Mouse (Mus musculus) liver, adult (tissue): Measurements from ENCODE around the gene Aif1.

Source experiments
- GATA4 ChIP-seq: IDR thresholded peaks from 2 replicates; pipeline ENCODE4 v1.6.1; 2014; ENCODE audit warnings: mild to moderate bottlenecking, low read length; ENCODE audit not compliant: insufficient replicate concordance

Aif1 gene

DNA sequence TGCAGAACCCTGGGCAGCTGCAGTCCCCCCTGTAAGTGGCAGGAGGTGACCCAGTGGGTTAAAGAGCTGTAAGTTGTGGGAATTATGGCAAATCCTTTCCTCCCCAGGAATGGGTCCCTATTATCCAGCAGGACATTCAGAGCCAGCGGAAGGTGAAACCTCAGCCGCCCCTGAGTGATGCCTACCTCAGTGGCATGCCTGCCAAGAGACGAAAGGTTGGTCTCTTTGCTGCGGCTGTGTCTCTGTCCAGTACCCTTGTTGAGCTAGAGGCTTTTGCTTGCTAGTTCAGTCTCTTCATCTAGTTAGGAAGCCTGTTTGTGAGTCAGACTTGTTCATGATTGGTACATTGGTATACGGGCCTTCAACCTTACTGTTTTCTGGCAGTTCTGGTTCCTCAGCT, 29.7 kb downstream of the Aif1 start:
- no peak for TF ChIP-seq GATA4

DNA sequence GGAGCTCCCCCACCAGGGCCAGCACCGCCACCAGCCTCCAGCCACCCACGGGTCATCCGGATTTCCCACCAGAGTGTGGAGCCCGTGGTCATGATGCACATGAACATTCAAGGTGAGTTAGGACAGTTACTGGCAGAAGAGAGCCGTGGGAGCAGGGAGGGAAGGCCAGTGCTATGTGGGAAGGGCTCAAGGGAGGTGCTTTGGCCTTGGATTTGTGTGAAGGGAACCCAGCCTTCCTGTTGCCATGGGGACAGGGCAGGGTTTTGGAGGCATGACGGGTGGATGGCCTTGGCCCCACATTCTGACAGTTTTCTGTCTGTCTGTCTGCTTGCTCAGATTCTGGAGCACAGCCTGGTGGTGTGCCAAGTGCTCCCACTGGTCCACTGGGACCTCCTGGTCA, 33.9 kb downstream of the Aif1 start:
- no peak for TF ChIP-seq GATA4

DNA sequence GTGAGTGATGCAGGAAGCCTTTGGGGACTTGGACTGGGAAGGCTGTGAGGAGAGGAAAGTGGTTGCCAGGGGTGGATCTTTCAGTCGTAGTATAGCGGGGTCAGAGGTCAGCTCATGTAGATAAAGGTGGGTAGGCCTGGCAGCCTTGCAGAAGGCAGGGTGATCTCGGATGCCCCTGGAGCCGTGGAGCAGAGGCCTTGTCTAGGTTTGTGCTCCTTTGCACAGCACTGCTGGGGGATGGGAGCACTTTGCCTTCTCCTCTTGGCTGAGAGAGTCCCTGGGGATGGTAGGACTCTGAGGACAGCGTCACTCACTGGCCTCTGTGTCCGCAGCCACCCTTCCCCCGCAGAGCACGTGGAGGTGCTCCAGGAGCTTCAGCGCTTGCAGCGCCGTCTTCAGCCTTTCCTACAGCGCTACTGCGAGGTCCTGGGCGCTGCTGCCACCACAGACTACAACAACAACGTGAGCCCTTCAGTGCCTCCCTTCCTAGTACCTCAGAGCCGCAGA, 35.3 kb downstream of the Aif1 start:
- no peak for TF ChIP-seq GATA4

DNA sequence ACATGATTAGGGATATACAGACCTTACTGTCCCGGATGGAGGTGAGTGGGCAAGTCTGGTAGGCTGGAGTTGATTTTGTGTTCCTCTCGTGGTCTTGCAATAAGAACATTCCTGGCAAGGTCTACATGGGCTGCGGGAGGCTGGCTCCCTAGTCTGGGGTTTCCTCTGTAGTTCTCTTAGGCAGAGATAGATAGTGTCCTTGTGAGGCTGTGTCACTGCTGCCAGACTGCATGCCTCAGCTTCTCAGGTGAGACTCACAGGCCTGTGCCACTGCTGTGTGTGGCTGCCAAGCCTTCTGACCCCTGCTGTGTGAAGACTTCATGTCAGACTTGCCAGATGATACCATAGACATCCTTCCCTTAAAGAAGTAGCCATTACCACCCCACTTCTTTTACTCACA, 36.6 kb downstream of the Aif1 start:
- no peak for TF ChIP-seq GATA4

DNA sequence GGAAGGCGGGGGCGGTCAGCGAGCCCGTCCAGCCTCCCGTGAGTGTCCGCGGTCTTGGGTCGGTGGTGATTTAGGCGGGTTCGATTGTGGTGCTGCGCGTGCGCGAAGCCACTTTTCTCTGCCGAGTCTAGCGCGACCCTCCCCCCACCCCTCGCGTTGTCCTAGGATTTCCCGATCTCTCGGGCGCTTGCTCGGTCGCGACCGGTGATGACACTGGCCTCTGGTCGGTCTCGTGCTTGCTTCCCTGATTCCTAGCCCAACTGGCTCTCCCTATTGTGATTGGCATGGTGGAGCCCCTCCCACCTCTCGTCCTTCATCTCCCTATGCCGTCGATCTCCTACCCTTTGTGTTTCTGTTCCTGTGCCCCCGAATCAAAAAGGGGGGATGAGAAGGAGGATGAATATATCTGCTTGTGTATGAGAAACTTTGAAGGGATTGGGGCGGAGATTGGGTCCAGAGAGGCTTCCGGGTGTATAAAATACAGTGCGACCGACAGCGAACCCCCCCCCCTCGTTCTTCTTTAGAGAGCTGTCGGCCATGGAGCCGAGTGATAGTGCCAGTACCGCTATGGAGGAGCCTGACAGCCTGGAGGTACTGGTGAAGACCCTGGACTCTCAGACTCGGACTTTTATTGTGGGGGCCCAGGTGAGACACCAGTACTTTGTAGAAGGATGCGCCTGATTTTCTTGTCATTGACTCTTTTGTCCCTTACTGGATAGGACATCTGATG, 40.1 kb downstream of the Aif1 start:
- no peak for TF ChIP-seq GATA4

DNA sequence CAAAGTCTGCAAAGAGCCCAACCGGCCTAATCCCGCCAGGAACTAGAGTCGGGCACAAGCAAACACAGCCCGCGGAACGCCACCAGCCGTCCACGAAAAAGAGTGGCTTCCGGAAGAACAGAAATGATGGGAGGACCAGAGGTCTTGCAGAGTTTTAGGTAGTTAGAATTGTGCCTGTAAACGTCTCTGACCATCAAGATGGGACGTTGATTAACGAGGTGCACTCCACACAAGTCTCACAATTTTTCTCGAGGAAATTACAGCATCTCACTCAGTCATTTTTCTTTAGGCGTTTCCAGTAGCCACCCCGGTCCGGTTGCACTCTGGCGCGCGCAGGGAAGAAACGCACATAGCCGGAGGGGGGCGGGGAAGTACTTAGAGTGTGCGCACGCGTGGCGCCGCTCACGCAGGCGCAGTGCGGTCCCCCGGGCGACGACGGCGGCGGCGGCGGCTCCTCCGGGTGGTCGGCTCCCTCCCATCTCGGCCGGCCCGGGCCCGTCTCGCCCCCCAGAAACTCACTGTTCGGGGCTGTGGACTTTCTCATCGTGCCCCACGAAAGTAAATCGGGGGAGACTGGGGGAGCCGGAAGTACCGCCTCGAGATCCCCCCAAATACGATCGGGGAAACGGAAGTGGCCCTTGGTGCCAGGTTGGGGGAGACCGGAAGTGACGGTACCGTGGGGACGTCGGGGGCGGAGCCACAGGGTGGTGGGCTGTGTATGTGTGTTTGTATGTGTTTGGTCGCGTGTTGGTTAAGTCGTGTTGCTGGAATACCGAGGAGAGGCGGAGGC, 40.9 kb downstream of the Aif1 start, which contains the start of gene Bag6:
Bag6 (plus strand) TSS at position 378 of the 790 bp plus-strand sequence.
- peak; percentile 47; the same call in 1 of the 2 replicates for TF ChIP-seq GATA4

DNA sequence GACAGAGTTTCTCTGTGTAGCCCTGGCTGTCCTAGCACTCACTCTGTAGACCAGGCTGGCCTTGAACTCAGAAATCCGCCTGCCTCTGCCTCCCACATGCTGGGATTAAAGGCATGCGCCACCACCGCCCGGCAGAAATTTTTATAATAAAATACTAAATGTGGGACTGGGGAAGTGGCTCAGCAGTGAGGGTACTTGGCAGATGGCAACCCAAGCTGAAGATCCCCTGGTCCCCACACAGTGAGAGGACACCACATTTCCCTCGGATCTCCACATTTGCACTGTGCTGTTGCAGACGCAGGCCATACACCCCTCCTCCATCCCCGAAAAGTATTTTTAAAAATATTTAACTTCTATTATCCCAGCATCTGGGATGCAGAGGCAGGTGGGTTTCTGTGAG, 42.4 kb downstream of the Aif1 start:
- no peak for TF ChIP-seq GATA4

DNA sequence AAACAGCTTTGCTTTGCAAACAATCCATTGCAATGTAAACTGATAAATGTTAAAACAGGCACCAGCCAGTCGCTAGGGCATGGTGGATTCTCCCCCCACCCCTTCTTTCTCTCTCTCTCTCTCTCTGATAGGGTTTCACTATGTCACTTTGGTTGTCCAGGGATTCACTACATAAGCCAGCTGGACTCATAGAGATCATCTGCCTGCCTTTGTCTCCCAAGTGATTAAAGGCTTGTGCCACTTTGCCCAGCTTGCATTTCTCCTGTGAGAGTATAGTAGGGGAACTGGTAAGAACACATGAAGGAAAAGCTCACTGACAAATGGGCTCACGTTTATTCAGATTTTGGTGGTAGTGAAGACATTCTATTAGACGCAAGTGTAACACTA, 43.7 kb downstream of the Aif1 start:
- no peak for TF ChIP-seq GATA4

DNA sequence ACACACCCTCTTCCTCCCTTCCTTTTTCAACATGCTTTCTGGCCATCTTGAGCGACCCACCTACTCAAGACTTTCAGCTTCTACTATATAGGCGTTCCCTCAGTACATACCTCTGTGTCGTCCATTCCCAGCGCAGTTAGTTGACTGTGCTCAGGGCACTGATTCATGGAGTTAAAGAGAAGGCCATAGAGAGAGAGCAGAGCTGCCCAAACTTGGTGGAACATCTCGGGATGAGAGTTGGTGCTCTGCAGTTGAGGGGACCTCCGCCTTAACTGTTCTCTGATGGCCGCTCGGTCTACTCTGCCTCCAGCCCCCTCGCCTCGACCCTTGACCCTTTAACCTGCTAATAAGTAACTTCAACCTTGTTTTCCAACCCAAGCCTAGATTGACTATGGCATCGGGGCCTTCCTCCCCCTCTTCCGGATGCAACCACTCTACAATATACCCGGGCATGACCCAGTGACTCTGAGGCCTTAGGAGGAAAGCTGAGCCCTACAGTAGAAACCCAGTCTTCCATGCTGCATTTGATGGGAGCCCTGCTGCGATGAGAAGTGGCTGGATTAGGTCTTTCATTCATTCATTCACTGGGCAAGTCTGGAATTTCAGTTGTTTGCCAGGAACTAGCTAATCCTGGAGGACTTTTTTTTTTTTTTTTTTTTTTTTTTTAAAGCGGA, 44.2 kb downstream of the Aif1 start, which contains the start of gene Apom:
Apom (minus strand) TSS at position 551 of the 674 bp plus-strand sequence.
- no peak for TF ChIP-seq GATA4

DNA sequence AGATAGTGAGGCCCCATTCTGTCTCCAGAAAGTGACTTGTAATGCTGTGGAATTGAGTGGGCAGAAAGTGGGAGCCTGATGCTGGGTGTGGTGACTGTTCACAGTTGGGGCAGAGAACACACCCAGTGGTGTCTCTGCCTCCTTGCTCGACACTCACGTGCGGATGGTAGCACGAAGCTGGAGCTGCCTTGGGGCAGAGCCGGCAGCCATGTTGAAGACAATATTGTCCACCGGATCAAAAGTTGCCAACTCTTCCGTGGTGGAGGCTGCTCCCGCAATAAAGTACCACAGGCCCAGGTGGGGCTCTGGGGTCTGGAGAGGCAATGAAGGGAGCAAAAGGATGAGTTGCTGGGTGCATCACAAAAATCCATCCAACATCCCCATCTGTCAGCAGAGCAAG, 44.8 kb downstream of the Aif1 start:
- TF ChIP-seq GATA4 = no peak

DNA sequence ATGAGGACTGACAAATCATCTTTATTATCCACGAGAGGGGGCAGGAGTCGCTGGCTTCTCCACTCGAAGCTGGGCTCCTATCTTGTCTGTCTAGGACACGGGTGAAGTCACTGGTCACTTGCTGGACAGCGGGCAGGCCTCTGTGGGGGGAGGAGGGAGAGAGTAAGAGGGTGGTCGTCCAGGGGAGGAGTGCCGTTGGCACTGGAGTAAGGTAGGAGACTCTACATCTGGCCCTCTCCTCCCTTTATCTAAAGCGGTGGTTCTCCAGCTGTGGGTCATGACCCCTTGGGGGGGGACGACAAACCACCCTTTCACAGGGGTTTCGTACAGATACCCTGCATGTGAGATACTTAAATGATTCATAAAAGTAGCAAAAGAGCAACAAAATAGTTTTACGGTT, 46.9 kb downstream of the Aif1 start:
- TF ChIP-seq GATA4 = no peak

DNA sequence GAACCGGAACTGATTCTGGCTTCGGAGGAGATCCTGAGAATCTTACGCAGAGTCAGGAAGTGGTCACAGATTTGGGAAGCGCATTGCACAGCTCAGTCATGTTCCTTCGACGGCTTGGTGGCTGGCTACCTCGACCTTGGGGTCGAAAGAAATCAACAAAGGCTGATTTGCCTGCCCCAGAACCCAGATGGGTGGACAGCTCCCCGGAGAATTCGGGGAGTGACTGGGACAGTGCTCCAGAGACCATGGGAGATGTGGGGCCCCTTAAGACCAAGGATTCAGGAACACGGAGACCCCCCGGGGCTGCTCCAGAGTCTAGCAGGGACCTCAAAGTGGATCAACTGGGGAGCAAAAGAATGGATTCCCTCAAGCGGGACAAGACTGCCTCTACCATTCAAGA, 48.9 kb downstream of the Aif1 start:
- TF ChIP-seq GATA4 = no peak

DNA sequence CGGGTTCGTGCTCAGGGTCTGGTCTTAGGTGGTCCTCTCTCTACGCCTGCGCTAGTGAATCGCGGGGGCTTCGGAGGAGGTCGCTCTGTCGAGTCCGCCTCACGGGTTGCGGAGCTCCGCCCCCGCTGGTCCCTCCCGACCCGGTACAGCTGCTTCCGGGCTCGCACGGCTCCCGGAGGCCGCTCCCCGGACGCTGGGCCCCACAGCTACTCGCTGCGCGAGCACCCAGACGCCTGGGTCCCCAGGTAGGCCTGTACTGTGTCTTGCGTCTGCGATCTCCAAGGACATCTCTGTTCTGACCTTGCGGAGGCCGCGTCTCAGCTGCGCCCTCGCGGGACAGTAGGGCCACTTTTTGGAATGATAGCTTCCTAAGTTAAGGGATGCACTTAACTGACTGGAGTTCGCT, 49.7 kb downstream of the Aif1 start, which contains the start of gene D17H6S53E:
D17H6S53E (plus strand) TSS at position 168 of the 406 bp plus-strand sequence.
- peak; percentile 32; the same call in 1 of the 2 replicates for TF ChIP-seq GATA4

DNA sequence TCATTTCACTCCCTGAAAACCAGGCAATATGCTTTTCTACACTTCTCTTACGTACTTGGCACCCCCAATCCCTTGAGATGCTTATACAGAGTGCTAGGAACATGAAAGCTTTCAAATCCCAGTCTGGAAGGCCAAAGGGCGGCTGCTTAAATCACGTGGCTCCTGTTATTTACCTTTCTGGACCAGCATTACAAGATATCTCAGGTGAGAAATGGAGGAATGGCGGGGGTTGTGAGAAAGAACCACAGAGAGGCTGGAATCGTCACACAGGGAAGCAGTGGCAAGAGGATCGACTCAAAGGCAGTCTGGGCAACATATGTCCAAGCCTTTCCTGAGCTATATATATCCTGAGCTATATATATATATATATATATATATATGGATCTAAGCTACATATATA, 50.3 kb downstream of the Aif1 start:
- no peak for TF ChIP-seq GATA4

DNA sequence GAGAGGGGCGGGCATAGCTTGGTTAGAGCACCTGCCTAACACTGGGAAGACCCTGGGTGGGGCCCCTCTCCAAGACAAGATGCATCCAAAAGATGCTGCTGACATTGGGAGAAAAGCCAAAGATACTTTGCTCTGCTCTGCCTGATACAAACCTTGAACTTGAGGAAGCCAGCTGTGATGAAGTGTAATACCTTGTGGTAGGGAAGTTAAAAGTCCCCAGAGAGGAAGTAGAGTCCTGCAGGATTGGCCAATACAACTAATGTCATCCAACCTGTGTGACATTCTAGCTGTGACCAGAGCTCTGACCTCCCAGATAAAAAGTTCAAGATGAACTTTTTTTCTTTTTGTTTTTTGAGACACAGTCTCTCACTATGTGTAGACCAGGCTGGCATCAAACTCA, 50.8 kb downstream of the Aif1 start:
- no peak for TF ChIP-seq GATA4
